Mouse (Mus musculus) layer of hippocampus, postnatal 36 days (tissue): ENCODE results near the gene Hivep1. TPM values are rescaled to one million over a fixed set of nuclear protein-coding genes. Genes with fewer than 3 reads are reported as not detected.

Source experiments
- DNase-seq, 2 experiments: peaks; one replicate each; pipeline ENCODE4 v3.0.0; 2022
- total RNA-seq, 2 experiments: library from RNA; stranded (reverse); gene quantifications; 2 replicates each; pipeline ENCODE4 v1.2.3; 2021

Gene Hivep1
- total RNA-seq, 2 experiments from 2014 or later: 24.2 TPM

DNA sequence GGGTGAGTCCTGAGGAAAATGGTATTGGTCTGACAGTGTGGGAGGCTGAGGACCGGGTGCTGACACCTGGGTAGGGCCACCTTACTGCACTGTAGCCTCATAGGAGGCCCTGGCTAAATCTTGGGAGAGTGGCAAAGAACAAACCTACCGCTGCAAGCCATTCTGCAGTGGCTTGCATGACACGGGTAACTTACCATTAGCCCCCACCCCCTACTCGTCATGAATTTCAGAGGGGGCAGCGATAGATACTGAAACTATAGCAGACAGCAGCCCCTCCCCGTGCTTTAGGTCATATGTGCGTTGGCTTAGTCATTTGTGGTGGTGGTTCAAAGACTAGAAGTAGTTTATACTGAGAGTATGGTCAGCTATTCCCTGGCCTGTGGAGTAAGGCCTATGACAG lies 61.8 kb downstream of the Hivep1 start:
- no peak for DNase-seq

DNA sequence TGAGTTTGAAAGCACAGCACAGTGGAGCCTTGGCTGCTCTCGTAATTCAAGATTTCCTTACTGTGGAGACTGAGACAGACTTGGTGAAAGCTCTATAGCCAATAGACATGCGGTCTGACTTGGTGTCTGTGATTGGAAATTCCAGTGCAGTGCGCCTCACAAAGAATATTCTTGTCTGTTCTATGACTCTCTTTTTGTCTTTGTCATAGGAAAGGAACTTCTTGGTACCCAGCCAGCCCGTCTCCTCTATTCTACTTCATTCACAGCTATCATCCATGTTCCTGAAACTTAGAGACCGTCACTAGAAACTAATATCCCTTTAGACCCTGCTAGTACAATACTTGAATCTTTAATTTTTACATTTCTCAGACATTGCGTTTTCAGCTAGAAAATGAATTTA lies 64.5 kb downstream of the Hivep1 start:
- no peak for DNase-seq

DNA sequence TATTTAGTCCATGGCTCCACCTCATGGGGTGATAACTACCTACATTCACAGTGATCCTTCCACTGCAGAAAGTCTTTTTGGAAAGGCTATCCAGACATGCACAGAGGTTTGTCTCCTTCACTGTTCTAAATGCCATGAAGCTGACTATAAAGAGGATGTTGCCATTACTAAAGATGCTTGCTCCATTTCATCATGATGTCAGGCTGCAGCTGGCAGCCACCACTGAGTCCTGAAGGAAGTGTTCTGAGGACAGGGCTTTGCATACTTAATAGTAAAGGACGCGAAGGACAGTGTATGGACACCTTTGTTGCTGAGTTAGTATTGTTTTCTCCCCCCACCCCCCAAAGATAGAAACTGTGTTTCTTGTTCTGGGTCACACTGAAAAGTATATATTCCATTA lies 67.2 kb downstream of the Hivep1 start:
- DNase-seq: no peak

DNA sequence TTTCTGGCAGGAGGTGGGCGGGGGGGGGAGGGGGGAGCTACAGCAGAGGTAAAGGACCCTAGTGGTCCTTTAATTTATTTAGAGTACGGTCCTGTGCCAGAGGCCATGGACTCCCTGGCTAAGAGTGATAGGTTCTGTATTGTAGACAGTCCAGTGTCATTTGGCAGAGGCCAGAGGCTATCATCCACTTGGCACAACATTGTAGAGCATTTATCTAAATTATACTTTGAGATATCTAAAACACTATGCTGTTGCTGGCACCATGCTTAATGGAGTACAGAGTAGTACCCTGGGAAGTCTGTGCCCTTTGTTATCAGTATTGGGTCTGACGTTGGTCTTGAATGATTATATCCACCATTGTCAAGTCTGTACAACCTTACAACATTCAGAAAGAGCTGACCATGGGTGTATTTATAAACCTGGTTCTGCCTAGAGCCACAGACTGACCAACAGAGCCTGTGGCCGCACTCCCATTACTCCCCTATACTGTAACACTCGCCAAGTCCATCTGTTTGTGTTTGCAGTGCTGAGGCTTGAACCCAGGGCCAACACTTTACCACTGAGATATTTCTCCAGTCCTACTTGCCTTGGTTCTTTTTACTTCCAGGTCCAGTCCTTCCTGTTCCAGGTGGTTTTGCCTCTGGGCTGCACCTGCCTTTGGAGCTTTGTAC lies 69.4 kb downstream of the Hivep1 start:
- DNase-seq: no peak

DNA sequence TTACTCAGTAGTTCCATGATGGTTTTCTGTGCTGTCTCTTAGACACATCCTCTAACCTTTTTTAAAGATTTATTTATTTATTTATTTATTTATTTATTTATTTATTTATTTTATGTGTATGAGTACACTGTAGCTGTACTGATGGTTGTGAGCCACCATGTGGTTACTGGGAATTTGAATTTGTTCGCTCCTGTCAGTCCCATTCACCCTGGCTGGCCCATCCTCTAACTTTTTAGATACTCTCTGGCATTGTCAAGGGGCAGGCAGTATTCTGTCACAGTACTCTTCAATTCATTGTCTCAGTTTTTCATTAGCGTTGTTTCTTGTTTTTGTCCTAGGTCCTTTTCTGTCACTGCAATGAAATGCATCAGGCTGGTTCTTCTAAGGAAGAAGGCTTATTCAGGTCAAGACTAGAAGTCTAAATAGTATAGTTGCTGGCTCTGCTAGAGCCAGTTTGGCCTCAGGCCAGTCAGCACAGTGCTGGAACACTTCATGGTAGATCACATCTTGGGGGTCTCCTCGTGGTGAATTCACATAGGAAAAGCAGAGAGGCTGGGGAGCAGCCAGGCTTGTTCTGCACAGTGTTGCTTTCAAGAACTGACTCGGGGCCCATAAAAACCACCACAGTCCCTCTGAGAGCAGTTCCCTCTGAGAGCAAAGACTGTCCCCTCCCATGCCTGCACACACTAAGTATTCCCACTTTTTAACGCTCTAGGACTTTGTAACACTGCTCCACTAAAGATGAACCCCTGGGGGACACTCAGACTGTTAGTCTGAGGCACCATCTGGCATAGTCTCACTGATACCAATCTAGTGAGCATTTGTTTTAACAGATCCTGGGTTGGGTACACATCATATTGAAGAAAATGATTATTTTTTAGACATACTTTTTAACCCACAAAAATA lies 70.2 kb downstream of the Hivep1 start:
- DNase-seq: no peak

DNA sequence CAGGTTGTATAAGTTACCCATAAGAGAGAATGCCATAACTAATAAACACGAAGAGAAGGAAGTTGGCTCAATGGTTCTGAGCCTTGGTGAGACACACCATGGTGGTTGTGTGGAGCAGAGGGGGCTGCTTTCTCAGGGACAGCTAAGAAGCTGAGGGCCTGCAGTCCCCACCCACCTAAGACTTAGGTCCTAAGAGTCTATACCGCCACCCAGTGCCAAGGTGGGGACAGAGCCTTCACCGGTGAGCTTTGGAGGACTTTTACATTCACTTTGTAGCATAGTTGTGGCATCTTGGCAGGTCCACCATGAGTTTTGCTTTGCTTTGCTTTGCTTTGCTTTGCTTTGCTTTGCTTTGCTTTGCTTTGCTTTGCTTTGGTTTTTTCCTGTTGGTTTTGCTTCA lies 92.8 kb downstream of the Hivep1 start:
- DNase-seq: no peak

DNA sequence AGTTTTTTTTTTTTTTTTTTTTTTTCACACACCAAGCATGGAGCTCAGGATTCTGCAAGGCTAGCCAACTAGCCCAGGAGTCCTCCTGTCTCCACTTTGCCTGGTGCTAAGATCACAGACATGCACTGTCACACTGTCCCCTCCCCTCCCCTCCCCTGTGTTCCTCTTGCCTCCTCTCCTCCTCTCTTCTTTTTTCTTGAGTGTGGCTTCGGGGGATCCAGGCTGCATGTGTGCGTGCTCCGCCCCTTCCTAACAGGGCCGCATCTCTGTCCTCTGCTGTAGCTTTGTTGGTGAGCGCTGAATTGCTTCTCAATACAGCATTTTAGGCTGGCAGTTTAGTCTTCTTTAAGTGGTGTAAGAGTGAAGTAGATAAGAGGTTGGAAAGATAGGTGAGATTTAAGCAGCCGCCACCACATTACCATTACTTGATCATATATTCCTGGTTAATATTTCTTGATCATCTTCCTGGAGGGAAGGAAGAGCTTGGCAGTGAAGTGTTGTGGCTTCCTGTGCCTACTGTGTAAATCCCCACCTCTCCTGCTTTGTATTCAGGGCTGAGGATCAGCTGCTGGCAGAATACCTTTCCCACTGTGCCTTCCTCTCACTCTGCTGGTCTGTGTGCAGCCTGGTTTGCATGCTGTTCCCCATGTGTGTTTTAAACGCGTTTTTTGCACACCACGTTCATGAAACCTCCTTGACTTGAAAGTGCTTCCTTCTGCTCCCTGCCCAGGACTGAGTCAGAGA lies 97.7 kb downstream of the Hivep1 start:
- no peak for DNase-seq

DNA sequence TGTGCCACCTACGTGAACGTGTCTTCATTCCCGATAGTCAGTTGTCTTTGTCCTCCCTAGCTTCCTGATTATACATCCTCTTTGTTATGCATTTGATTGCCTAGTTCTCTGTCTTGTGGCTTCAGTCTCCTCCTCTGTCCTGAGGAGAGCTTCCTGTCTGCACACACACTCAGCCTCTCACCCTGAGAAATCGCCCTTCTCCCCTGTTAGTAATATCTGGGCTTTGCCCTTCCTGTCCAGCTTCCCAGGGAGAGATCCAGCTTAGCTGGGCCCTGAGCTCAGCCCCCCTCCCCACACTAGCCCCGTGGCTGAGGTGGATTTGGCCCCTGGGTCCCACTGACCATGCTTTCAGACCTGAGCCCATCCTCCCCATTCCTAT lies 98.2 kb downstream of the Hivep1 start:
- DNase-seq: no peak

DNA sequence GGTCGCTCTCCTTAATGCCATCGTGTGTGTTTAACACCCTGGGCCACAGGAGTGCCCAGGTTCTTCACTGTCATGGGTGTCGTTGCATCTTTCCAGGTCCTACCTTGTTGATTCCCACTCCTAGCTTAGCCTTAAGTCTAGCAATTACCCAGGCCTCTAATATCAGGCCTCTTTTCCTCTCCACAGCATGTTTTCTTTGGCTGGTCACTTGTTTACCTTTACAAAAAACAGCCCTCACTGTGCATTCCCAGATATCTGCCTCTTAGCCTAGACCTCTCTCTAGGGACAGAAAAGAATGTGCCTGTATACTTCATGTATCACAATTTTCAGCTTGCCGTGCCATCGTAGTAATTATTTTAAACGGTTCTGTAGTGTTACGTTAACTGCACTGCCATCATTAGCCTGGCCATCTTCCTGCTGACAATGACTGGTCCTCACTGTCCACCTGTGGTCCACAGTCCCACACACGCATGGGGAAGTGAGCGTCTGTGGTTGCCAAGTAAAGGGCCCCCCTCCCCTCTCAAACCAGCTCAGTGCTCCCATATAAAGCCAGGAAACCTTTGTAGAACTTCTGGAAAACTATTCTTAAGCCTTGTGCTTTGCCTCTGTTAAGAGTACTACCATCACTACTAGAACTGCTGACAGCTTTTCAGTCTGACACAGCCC lies 98.8 kb downstream of the Hivep1 start:
- DNase-seq: no peak

DNA sequence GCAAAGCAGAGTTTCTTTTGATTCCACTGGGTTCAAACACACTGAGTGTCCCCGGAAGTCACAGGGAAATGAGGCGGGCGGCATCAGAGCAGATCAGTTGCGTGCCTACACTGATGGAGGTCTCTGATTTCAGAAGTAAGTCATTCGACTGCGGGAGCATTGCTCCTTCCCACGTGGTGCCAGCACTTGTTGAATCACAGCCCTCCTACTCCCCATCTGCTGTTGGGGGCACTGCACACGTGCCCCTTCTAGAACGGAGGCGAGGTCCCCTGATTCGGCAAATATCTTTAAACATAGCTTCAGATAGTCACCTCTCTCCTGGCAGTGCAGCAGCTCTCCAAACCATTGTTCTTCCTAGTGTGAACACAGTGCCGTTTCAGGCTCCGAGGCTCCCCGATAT lies 106.4 kb downstream of the Hivep1 start:
- DNase-seq: peak; percentile 11 to 30

DNA sequence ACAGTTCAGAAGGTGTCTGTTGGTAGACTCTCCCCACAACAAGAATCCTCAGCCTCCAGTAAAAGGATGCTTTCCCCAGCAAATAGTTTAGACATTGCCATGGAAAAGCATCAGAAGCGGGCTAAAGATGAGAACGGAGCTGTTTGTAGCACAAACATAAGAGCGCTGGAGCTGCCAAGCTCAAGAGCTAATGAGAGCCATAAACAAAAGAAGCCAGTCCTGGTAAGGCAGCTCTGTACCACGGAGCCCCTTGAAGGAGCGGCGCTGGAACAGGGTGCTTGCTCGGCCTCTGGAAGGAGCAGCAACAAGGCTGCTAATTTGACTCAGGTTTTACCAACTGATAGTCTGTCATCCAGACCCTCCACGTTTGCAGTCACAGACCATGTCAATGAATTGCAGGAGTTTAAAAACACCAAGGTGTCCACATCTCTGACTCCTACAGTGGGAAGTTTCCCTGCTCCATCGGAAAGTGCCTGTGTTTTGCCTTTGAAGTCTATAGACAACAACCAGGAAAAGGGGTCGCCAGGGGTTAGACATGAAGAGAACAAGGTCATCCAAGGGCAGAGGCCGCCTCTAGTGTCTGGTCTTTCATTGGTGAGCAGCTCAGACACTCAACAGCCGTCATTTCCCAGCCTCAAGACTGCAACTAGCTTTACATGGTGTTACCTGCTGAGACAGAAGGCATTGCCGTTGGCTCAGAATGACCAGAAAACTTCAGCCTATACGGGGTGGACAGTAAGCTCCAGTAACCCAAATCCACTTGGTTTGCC lies 107.8 kb downstream of the Hivep1 start:
- no peak for DNase-seq

DNA sequence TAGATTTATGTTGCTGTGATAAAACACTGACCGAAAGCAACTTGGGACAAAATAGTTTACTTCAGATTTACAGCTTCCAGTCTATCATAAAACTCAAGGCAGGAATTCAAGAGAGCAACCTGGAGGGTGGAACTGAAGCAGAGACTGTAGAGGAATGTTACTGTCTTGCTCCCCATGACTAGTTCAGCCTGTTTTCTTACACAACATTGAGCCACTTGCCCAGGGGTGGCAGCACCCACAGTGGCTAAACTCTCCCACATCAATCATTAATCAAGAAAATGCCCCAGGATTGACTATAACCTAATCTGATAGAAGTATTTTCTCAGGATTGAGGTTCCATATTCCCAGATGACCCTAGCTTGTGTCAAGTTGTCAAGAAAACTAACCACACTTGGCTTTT lies 119.0 kb downstream of the Hivep1 start:
- DNase-seq: no peak

DNA sequence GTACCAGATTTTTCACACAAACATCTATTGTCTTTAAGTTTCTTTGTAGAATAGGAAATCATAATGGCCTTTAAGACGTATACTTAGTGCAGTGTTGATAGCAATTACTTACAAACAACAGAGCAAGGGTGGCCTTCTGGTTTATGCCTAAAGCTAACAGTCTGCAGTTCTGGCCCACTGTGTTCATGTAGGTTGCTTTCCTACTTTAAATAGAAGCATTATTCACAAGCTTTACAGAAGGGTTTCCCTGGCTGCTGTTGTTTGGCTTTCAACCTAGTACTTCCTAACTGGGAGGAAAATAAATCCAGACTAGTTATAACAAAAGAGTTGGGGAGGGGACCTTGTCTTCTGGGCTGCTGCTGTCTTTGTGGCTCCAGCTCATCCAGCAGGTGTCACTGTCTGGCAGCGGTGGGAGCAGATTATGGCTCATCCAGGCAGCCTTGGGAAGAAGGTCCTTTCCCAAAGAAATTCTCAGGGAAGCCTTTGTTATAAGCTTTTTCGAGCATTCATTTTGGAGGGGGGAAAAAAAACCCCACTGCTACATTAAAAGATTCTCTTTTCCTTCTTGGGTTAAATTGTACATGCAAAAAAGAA lies 123.1 kb downstream of the Hivep1 start:
- DNase-seq: peak; percentile 25 to 31

DNA sequence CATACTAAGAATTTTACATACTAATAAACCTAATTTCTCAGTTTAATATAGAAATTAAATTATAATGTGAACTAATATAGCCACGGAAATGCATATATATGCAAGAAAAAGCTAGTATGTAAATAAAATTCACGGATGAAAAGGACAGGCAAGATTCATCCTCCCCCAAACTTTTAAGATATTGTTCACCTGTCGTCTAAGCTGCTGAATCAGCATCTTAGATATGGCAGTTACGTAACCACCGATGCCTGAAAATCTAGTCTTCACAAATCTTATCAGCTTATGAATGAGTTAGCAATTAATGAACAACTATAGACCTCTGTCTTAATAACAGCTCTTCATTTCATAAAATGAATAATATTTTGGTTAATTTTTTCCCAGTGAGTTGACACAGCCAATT lies 130.8 kb downstream of the Hivep1 start:
- DNase-seq: no peak

DNA sequence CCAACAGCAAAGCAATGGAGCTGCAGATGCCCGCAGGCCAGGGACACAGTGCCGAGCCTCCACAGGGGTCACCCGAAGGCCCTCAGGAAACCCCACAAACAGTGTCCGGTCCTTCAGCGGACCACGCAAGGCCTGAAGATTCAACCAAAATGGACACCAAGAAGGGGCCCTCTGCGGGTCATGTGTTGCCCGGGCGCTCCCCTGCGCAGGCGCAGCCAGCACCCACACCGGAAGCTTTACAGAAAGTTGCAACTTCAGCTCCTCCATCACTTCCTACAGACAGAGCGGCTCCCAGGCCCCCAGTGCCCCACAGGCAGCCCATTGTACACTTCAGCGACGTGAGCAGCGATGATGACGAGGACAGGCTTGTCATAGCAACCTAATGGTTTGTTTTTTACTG lies 132.3 kb downstream of the Hivep1 start:
- DNase-seq: no peak

DNA sequence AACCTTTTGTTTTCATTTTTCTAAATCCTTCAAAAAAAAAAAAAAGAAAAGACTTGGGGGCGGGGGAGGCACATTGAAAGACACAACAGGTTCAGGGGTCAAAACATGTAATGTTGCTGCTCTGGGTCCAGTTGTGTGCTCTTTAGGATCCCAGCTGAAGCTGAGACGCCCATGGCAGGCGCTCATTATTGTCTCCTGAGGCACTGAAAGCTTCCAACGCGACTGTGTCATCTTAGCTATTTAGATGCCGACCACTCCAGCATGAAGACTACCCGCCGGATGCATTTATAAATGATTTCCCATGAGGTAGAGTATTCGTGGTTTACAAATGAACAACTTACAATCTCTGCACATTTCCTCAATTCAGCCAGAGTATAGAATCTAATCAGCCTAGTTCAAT lies 141.2 kb downstream of the Hivep1 start:
- DNase-seq: no peak

DNA sequence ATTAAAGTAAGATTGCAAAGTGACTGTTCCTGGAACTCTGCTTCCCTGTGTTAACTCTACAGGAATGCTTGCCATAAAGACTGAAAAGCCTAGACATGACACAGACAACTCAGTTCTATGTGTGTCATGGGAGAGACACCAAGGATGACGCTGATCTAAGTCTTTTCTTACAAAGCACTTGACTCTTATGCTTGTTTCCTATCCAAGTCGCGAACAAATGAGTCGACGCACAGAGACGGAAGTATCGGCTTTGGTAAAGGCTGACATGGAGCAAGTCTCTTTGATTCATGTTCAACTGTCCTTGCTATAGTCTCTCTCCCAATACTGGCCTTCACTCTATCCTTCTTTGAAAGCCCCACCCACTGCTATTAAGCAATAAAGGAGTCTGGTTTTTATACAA lies 143.8 kb downstream of the Hivep1 start:
- no peak for DNase-seq

DNA sequence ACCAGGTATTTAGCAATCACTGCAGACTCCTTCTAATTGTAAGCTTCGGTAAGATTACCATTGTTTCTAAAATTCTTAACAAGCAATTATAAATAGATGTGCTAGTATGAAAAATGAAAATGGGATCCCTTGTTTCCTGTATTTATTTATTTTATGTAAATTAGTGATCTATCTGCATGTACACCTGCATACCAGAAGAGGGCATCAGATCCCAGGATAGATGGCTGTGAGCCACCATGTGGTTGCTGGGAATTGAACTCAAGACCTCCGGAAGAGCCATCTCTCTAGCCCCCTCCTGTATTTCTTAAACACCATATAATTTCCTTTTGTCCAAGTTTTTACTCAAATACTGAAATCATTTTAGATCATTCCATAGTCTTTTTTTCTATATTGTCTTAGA lies 145.8 kb downstream of the Hivep1 start:
- no peak for DNase-seq

DNA sequence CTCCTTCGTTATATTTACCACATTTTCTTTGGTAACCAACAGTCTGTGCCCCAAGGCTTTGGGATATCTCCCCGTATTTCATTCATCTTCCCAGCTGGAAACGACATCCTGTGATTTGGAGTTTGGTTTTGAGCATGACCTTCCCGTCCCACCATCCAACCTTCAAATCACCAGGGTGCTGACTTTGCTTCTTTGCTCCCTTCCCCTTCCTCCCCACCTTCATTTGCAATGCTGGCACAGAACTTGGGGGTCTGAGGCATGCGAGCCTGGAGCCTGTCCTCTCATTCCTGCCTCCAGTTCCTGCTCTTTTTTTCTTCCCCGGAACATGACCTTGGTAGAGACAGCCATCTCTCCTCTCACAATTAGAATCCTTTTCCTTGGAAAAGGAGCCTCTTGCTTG lies 161.7 kb downstream of the Hivep1 start:
- no peak for DNase-seq

DNA sequence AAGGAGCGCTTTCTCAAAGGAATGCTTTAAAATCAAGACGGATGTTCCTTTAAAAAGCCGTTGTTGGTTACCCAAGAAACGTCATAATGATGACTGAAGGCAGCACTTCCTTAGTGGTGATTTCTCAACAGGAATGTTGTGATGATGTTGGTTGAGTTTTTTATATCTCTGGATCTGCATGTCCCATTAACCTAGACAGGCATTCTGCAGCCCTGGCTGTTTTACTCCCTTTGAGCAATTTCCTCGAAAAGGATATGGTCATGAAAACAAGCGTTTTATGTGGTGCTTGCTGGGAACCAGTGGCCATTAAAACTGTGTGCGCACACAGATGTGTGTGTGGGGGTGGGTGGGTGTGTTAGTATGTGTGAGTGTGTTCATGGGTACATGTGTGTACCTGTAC lies 170.6 kb downstream of the Hivep1 start:
- no peak for DNase-seq

DNA sequence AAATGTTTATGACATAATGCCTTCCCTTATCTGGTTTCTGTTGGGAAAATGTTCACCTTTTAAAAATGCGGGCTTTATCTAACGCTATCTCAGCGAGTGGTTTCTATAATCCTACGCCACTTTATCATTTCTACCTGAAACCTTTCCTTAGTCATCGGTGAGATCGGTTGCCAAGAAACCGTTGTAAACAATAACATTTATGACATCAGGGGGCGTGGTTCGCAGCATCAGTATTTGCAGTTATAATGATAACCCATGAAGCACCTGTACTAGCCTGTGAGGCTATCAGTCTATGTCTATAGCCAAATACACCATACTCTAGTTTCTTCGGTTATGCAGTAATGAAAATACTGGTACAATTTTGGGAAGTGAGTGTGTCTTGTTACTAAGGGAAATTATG lies 177.0 kb downstream of the Hivep1 start:
- DNase-seq: no peak
